Mouse (Mus musculus): ENCODE results near the gene Ahctf1. TPM values are rescaled to one million over a fixed set of nuclear protein-coding genes. Genes with fewer than 3 reads are reported as not detected.
"Not testable (repeated sequence)": the region's sequence is repeated elsewhere in the genome, so short reads cannot be mapped to it uniquely, and the experiment has no call there.

Ahctf1 gene
- total RNA-seq, 4 experiments from 2014 or later: 31.7 to 48.1 (median 39.2) TPM

- DNase-seq (ENCODE audit: low spot score in 2 of 2): not testable (repeated sequence)
Measured at GRCm38 (mm10) chr1:179715289-179715688, 88.2 kb downstream of the Ahctf1 start.

- DNase-seq (ENCODE audit: low spot score in 2 of 2): no peak
Measured at GRCm38 (mm10) chr1:179713367-179713766, 90.1 kb downstream of the Ahctf1 start.

- DNase-seq (ENCODE audit: low spot score in 2 of 2): no peak
Measured at GRCm38 (mm10) chr1:179712658-179713057, 90.8 kb downstream of the Ahctf1 start.

- DNase-seq (ENCODE audit: low spot score in 2 of 2): no peak
Measured at GRCm38 (mm10) chr1:179710739-179711138, 92.7 kb downstream of the Ahctf1 start.

- peak; percentile 77 to 85 for DNase-seq (ENCODE audit: low spot score in 2 of 2)
Measured at GRCm38 (mm10) chr1:179709390-179709789, 94.1 kb downstream of the Ahctf1 start.

GRCm38 (mm10) chr1:179705154-179705553 lies 98.3 kb downstream of the Ahctf1 start:
- DNase-seq (ENCODE audit: low spot score in 2 of 2): peak; percentile 52 to 75

GRCm38 (mm10) chr1:179704150-179704549 lies 99.3 kb downstream of the Ahctf1 start:
- no peak for DNase-seq (ENCODE audit: low spot score in 2 of 2)

Other genes starting within 250 kb of the Ahctf1 start
- 10 to 100 TPM; 55.6 to 62.1 (median 59.4) TPM for gene Sccpdh, start 135.5 kb downstream of the Ahctf1 start, total RNA-seq (2022)
- gene Kif28, start 58.4 kb downstream of the Ahctf1 start, total RNA-seq (2022): under 1 TPM; 0.09 to 0.61 (median 0.36) TPM
- under 1 TPM in 1 of 4 experiments, not detected in 3; 0.25 TPM for gene Gm10518, start 304 bp downstream of the Ahctf1 start, total RNA-seq (2022)
- 100 to 1,000 TPM; 204 to 259 (median 236) TPM for gene Cdc42bpa, start 156.8 kb upstream of the Ahctf1 start, total RNA-seq (2022)

Measured in layer of hippocampus, adult 8-10 months (tissue).